Mouse (Mus musculus): ENCODE measurements around the gene Tmprss7. TPM values are rescaled to one million over a fixed set of nuclear protein-coding genes. Genes with fewer than 3 reads are reported as not detected.

The Tmprss7 gene
- total and polyA plus RNA-seq, 3 experiments = not detected

- dilution Hi-C loops (cut with MboI; ENCODE audit: extremely low pct_ligation_motif_present, extremely low pct_unique_long_range_greater_than_20kb, low sequenced_read_pairs) = no loop called here
- no peaks in the 10 kb centered on the region for H3K79me2 ChIP-seq (replicated peaks; ENCODE audit: control insufficient read depth, extremely low read depth, insufficient read depth, poor library complexity, severe bottlenecking)
- no peaks in the 10 kb centered on the region for H3K27me3 ChIP-seq (replicated peaks)
- DNase-seq (ENCODE audit: extremely low read depth) = no peak
- H3K4me3 ChIP-seq (replicated peaks in 1 of 3; ENCODE audit: low read depth in 2 of 3, low read length in 2 of 3, poor library complexity in 1 of 3) = no peak overlapping the region
- H3K9me3 ChIP-seq (replicated peaks; ENCODE audit: low read length) = no peaks in the 10 kb centered on the region
- H3K4me2 ChIP-seq (ENCODE audit: insufficient read depth, low read depth, poor library complexity, severe bottlenecking) = no peak overlapping the region
- no peak overlapping the region for H3K9ac ChIP-seq (ENCODE audit: insufficient read depth, low read depth)
- in situ Hi-C loops (cut with MboI; ENCODE audit: low pct_ligation_motif_present, low pct_unique_long_range_greater_than_20kb, low sequenced_read_pairs) = loop anchor here (5.0 to 25.0 kb wide), 3 partner anchors 45 to 432 kb away; no protein-coding TSS in a partner anchor
- no peak for TF ChIP-seq POLR2AphosphoS2 (IDR thresholded peaks at IDR 0.05; ENCODE audit: low read depth, low read length)
- 0 out of 4 replicates have a peak, but pooled peaks of 1 of the 2 experiments have one; percentile 1 for TF ChIP-seq CTCF (conservative IDR thresholded peaks at IDR 0.05 in 1 of 2, IDR thresholded peaks at IDR 0.05 in 1 of 2; ENCODE audit: low read depth in 2 of 2, low read length in 2 of 2)
- TF ChIP-seq NELFE (IDR thresholded peaks at IDR 0.05; ENCODE audit: low read depth, low read length) = no peak
- H3K4me1 ChIP-seq (ENCODE audit: control insufficient read depth in 1 of 2, insufficient read depth in 2 of 2) = peaks cover 0 to 9% of the 10 kb centered on the region in 2 experiments; a peak in 2 of 4 replicates
- H3K36me3 ChIP-seq (replicated peaks in 1 of 2; ENCODE audit: control insufficient read depth in 1 of 2, insufficient read depth in 1 of 2, low read length in 1 of 2) = no peaks in the 10 kb centered on the region
- no peak overlapping the region for H3K27ac ChIP-seq (ENCODE audit: insufficient read depth, low read depth)
Measured at GRCm38 (mm10) chr16:45629497-45630105, 63.9 kb downstream of the Tmprss7 start.

GRCm38 (mm10) chr16:45625342-45625741, 68.1 kb downstream of the Tmprss7 start:
- peak; percentile 30 for DNase-seq (ENCODE audit: extremely low read depth)
- Histone ChIP-seq H3K4me1 (ENCODE audit: control insufficient read depth in 1 of 2, insufficient read depth in 2 of 2) (peaks cover 0 to 12% of the 10 kb centered on the region in 2 experiments; a peak in 2 of 4 replicates), H3K36me3 (replicated peaks in 1 of 2; ENCODE audit: control insufficient read depth in 1 of 2, insufficient read depth in 1 of 2, low read length in 1 of 2) (no peaks in the 10 kb centered on the region), H3K4me3 (replicated peaks in 1 of 3; ENCODE audit: low read depth in 2 of 3, low read length in 2 of 3, poor library complexity in 1 of 3) (no peak overlapping the region), H3K9me3 (replicated peaks; ENCODE audit: low read length) (no peaks in the 10 kb centered on the region), H3K27me3 (replicated peaks) (no peaks in the 10 kb centered on the region), H3K79me2 (replicated peaks; ENCODE audit: control insufficient read depth, extremely low read depth, insufficient read depth, poor library complexity, severe bottlenecking) (no peaks in the 10 kb centered on the region), H3K9ac (ENCODE audit: insufficient read depth, low read depth) (no peak overlapping the region), H3K4me2 (ENCODE audit: insufficient read depth, low read depth, poor library complexity, severe bottlenecking) (no peak overlapping the region), H3K27ac (ENCODE audit: insufficient read depth, low read depth) (no peak overlapping the region)
- dilution Hi-C loops (cut with MboI; ENCODE audit: extremely low pct_ligation_motif_present, extremely low pct_unique_long_range_greater_than_20kb, low sequenced_read_pairs) (no loop called here), in situ Hi-C loops (cut with MboI; ENCODE audit: low pct_ligation_motif_present, low pct_unique_long_range_greater_than_20kb, low sequenced_read_pairs) (loop anchor here (25.0 kb wide), 1 partner anchor 313 kb away; no protein-coding TSS in a partner anchor)
- TF ChIP-seq CHD1 (IDR thresholded peaks at IDR 0.05; ENCODE audit: low read depth, low read length) (no peak), HCFC1 (IDR thresholded peaks at IDR 0.05; ENCODE audit: low read depth, low read length) (no peak), NELFE (IDR thresholded peaks at IDR 0.05; ENCODE audit: low read depth, low read length) (no peak), ZC3H11A (IDR thresholded peaks at IDR 0.05; ENCODE audit: low read depth, low read length) (no peak), NRF1 (IDR thresholded peaks at IDR 0.05; ENCODE audit: low read depth, low read length) (no peak), JUN (IDR thresholded peaks at IDR 0.05; ENCODE audit: insufficient read depth, low read depth, low read length) (no peak), ELF1 (IDR thresholded peaks at IDR 0.05; ENCODE audit: low read depth, low read length) (no peak), MEF2A (IDR thresholded peaks at IDR 0.05; ENCODE audit: borderline replicate concordance, low read depth, low read length) (no peak), ZKSCAN1 (IDR thresholded peaks at IDR 0.05; ENCODE audit: borderline replicate concordance, low read depth, low read length) (no peak), MAZ (IDR thresholded peaks at IDR 0.05; ENCODE audit: low read depth, low read length) (no peak), TCF12 (IDR thresholded peaks at IDR 0.05; ENCODE audit: low read depth, low read length) (peak; percentile 60; the same call in 1 of the 2 replicates), EP300 (IDR thresholded peaks at IDR 0.05; ENCODE audit: low read length) (peak; percentile 70), PAX5 (IDR thresholded peaks at IDR 0.05; ENCODE audit: low read length) (no peak), BHLHE40 (IDR thresholded peaks at IDR 0.05; ENCODE audit: low read depth, low read length) (peak; percentile 41; the same call in 1 of the 2 replicates), E2F4 (IDR thresholded peaks at IDR 0.05; ENCODE audit: insufficient replicate concordance, low read depth, low read length) (no peak), TBP (conservative IDR thresholded peaks at IDR 0.05; ENCODE audit: low read depth, low read length) (no peak), MAX (IDR thresholded peaks at IDR 0.05; ENCODE audit: low read length) (no peak), UBTF (IDR thresholded peaks at IDR 0.05; ENCODE audit: low read depth, low read length) (no peak), MYC (IDR thresholded peaks at IDR 0.05; ENCODE audit: low read depth, low read length) (no peak), POLR2AphosphoS2 (IDR thresholded peaks at IDR 0.05; ENCODE audit: low read depth, low read length) (no peak), RAD21 (IDR thresholded peaks at IDR 0.05; ENCODE audit: low read depth, low read length) (no peak), CHD2 (IDR thresholded peaks at IDR 0.05; ENCODE audit: low read length) (no peak), ZMIZ1 (IDR thresholded peaks at IDR 0.05; ENCODE audit: low read depth, low read length) (no peak), GABPA (IDR thresholded peaks at IDR 0.05; ENCODE audit: insufficient replicate concordance, low read depth, low read length) (no peak), ETS1 (conservative IDR thresholded peaks at IDR 0.05; ENCODE audit: low read depth, low read length) (peak; percentile 17; the same call in 1 of the 2 replicates), SIN3A (IDR thresholded peaks at IDR 0.05; ENCODE audit: low read length) (no peak), IRF4 (IDR thresholded peaks at IDR 0.05; ENCODE audit: low read depth, low read length) (peak; percentile 68), ZNF384 (IDR thresholded peaks at IDR 0.05; ENCODE audit: low read depth, low read length) (peak; percentile 90), JUND (conservative IDR thresholded peaks at IDR 0.05; ENCODE audit: low read depth, low read length) (0 out of 2 replicates have a peak, but pooled peaks have one; percentile 26), POLR2A (IDR thresholded peaks at IDR 0.05; ENCODE audit: low read depth, low read length) (no peak)

Data from CH12.LX (cell line).